Mouse (Mus musculus): ENCODE measurements around the gene Snrpd3.
"Not testable (repeated sequence)": the region's sequence is repeated elsewhere in the genome, so short reads cannot be mapped to it uniquely, and the experiment has no call there.

Gene Snrpd3

DNA sequence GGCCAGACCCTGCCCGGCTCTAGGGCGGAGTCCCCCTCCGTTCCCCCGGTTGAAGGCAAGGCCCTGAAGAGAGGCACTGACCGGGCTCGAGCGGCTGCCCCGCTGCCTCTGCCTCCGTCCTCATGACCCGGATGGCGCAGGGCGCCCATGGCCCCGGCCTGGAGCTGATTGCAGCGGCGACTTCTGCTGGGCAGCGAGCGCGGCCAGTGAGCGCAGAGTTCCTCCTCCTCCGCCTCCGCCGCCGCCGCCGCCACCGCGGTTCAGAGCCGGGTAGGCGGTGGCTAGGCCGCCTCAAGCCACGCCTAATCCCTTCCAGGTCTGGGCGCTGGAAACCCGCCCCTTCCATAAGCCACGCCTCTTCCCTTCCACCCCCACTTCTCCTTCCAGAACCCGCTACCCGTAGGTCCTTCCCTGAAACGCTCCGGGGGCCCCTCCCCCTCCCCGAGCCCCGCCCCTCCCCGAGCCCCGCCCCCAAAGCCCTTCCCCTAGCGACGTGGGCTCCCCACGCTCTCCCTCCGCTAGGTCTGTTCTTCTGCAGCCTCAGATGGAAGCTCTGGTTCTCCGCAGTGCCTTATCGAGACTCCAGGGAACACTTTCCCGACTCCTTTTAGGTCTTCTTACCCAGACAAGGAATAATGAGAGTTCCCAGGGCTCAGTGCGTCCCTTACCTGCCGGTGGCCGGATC is at the start of gene Snrpd3:
Gene Snrpd3 (plus strand): TSS at position 479 of the 685 bp plus-strand sequence.
- DNase-seq (ENCODE audit: low spot score in 2 of 2): peak; percentile 62 to 86

DNA sequence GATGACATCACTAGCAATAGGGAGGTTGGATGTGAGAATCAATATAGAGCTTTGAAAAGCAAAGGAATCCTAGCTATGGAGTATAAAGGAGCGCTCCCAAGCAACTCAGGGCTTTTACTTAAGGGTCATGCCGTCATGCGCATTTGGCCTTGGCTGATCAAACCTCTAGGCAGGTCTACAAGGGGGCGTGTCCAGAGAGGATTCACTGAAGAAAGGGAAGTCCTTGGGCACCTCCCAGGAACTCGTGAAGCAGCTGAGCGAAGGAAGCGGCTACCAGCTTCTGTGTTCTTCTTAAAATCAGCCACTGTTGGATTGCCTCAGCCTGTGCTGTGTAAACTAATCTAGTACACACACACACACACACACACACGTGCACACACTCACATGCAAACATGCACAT is 43.9 kb upstream of the Snrpd3 start:
- no peak for DNase-seq (ENCODE audit: low spot score in 2 of 2)

DNA sequence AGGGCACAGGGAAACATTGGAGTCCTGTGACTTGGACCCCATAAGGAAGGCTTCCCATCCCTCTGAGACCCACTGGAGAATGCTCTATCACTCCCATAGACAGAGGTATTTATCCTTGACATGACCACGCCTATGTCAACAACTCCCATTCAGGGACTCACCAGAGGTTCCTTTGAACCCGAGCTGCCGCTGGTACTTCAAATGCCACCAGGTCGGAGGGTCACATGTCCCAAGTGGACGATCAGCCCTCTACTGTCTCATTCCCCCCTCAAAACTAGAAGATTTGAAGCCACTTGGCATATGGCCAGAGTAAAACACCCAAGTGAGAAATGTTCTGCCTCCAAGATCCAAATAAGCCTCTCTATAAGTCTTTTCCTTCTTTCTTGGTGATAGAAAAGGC is 42.8 kb upstream of the Snrpd3 start:
- DNase-seq (ENCODE audit: low spot score in 2 of 2): no peak

DNA sequence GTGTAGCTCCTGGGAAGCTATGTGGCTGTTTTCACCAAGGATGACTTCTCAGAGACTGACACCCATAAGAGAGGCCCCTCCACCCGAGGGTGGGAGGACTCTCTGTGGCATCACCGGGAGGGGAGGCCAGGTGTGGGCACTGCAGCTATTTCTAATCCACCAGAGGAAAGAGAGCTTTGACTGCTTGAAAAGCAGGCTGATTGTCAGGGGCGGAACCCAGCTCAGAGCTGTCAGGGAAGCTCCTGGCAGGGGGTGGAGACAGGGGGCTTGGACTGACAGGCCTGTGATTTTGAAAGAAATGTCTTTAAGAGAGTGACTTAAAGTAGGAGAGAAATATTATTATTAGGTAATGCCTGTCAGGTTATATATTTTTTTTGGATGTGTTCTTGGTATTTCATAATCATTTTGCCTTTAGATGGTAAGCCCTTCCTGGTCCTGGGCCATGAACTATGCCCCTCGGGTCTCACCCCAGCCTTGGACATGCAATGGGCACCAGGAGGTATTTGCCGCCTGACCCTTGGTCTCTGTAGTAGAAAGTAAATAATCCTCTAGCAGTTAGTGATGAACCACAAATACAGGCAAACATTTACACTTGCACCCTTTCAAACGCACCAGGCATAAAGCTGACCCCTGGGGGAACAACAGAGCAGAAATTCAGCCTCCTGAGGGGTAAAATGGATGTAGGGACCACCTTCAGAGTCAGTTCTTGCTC is 42.1 kb upstream of the Snrpd3 start:
- not testable (repeated sequence) for DNase-seq (ENCODE audit: low spot score in 2 of 2)

DNA sequence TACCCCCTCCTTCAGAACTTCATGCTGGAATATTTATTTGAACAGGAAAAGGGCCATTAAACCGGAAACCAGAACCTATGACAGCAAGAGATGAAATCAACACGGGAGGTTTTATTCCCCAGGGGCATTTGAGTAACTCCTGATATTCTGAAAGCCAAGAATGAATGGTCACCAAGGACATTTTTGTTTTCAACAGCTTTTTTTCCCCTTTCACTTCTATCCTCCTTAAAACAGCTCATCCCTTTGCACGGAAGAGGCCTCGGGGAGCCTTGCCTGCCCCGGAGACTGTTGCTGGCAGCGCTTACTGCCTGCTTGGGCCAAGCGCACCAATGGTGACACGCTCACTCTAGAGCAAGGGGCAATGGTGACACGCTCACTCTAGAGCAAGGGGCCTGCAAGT is 40.3 kb upstream of the Snrpd3 start:
- no peak for DNase-seq (ENCODE audit: low spot score in 2 of 2)

DNA sequence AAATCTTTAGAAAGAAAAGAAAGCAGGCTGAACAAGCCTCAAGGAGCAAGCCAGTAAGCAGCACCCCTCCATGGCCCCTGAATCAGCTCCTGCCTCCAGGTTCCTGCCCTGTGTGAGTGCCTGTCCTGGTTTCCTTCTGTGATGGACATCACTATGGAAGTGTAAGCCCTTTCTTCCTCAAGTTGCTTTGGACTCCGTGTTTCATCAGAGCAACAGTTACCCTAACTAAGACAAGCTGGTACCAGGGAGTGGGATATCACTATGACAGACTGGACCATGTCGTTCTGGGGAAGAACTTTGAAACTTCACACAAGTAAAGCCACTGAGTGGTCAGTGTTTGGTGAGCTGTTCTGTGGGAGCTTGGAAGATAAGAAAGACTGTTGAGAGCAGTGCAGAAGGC is 37.4 kb upstream of the Snrpd3 start:
- no peak for DNase-seq (ENCODE audit: low spot score in 2 of 2)

DNA sequence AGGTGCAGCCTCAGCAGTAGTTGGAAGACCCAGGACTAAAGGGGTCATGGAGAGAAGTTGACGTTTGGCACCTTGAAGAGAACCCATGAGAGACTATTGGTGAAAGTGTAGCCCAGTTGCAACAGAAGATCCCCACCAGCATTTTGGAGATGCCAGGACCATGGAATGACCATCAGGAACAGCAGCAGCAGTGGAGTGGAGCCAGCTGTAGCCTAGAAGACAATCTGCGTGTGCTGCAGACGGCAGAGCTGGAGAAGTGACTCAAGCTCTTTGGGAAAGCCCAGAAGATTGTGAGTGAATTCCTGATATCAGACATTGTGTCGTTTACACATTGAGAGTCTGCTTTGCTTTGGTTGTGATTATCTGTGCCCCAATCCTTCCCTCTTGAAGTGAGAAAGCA is 35.6 kb upstream of the Snrpd3 start:
- no peak for DNase-seq (ENCODE audit: low spot score in 2 of 2)

DNA sequence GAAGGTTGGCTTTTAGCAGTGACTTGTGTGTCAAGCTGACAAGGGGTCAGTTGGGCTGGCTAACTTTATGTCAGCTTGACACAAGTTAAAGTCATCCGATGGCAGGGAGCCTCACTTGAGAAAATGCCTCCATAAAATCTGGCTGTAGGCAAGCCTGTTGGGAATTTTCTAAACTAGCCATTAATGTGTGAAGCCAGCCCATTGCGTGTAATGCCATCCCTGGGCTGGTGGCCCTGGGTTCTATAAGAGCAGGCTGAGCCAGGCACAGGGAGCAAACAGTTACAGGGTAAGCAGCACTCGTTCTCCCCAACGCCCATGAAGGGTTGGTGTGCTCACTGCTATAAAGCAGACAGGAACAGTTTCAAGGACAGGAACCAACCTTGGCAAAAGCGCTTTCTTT is 35.1 kb upstream of the Snrpd3 start:
- DNase-seq (ENCODE audit: low spot score in 2 of 2): no peak

DNA sequence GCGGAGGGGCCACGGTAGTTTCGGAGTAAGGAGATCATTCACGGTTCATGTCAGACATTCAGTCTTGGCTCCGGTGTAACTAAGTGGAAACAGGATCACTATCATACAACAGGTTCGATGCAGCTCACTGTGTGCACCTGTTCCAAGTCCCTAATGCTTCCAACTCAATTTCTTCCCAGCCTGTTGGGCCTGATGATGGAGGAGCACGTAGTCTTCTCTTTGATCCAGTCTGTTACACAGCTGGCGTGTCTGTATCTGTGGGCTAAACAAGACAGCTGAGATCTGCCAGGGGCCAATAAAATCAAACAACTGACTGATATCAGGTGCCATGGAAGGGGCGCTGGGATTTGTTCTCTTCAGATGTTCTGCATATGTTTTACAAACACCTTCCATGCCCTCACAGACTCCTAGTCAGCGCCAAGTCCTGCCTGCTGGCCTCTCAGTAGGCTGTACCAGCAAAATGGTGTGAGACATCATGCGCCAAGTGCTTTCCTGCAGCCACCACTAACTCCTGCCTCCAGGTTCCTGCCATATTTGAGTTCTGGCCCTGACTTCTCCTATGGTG is 34.4 kb upstream of the Snrpd3 start:
- no peak for DNase-seq (ENCODE audit: low spot score in 2 of 2)

DNA sequence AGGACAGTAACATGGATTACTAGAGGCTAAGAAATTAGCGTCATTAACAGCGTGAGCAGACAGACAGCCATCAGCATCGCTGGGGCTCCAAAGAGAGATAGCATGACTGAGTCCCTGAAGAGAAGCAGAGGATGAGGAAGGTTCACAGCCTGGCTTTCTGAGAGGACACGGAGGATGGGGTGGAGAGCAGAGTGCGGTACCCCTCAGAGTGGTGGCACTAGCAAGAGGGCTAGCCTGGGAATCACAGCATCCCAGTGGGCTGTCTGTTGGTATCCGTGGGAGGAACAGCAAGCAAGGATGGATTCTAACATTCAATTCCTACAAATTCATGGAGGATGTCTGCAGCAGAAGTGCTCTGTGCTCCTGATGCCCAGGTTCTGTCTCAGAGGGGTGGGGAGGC is 33.3 kb upstream of the Snrpd3 start:
- DNase-seq (ENCODE audit: low spot score in 2 of 2): no peak

DNA sequence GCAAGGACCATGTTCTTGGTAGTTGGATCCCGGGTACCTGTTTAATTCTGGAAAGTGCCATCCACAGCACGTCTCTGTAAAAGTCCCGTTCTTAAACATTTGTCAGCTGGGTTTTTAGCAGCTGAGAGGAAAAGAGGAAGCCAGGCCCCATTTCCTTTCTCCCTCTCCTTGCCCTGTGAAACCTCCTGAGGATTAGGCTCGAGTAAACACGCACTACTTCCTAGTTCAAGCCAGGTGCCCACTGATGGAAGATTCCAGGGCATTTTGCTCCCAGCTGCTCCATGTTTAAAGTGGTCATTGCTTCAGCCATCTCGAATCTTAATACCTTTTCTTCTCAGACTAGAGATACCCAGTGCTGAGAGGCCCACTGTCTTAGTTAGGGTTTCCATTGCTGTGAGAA is 32.6 kb upstream of the Snrpd3 start:
- no peak for DNase-seq (ENCODE audit: low spot score in 2 of 2)

DNA sequence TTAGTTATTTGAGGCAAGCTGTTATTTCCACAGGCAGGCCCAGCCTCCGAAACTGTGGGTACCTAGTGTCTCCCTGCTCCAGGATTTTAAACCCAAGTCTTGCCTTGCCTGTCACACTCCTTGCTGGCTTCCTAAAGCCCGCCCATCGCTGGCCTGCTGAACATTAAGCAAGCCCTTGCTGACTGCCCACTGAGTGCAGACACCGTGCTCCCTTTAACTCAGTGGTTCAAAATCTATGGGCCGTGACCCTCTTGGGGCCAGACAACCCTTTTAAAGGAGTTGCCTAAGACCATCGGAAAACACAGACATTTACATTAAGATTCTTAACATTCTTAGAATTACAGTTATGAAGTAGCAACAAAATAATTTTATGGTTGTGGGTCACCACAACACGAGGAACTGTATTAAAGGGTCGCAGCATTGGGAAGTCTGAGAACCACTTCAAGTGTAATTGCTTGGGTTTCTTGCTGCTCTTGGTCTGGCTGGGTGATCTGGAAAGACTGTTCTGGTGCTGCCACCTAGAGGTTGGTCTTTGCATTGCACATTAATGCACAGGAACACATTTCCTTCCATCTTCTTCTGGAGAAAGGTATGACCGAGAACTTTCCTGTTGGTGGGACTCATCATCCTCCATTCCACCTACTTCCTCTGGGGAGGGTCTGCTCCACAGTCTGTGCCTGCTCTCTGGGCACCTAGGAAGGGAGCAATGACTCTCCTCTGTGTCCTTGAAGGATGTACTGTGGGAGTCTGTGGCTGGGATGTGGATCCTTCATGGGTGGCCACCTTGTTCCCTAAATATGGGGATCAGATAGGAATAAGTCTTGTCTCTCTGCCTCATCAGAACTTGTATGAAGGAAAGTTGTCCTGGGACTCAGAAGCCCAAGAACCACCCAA is 31.0 kb upstream of the Snrpd3 start:
- peak; percentile 68 to 82 for DNase-seq (ENCODE audit: low spot score in 2 of 2)

DNA sequence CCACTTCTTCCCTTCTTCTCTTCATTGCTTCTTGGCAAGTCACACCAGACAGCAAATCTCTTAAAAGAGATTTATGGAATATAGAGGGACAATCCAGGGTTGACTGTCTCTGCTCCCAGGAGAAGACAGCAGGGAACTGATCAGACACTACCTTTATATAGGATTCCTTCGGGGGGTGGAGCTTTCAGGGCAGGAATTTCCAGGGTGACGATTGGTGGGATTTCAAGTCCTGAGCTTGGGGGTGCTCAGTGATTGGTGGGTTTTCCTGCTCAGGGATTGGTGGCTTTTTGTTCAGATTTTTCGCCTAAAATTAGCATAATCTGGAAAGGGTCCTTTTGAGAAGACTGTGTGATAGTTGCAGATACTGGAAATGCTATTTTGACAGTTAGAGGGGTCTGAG is 30.2 kb upstream of the Snrpd3 start:
- no peak for DNase-seq (ENCODE audit: low spot score in 2 of 2)

DNA sequence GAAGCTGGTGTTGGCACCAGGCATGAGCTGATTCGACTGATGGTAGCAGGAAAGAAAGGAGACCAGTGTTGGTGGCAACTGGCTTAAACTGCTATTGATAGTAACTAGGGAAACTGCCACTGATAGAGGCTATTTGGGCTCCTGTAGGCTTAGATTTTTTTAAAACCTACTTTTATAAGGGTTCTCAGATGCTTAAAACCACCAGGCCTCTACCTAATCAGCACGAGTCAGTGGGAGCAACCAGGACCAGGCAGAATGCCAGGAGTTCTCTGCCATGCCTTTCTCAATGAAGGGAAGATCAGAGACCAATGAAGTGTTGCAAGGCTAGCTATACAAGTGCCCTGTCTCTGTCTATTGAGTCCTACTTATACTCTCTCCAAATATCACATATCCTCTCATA is 27.8 kb upstream of the Snrpd3 start:
- DNase-seq (ENCODE audit: low spot score in 2 of 2): no peak

DNA sequence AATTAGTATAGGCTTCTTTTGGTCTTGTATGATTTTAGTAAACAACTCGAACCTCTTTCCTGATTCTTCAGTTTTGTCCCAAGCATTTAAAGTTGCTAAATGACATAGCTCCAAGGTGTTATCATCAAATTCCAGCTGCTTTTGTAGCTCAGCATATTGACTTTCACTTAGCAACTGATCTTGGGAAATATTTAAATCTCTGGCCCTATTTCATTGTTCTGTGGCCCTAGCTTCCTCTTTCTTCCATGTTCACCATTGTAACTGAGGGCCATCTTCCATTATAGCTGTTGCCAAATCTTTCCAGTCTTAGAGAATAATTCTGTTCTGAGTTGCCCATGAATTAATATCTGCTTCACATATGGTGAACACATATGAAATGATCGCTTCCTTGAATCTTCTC is 26.6 kb upstream of the Snrpd3 start:
- no peak for DNase-seq (ENCODE audit: low spot score in 2 of 2)

DNA sequence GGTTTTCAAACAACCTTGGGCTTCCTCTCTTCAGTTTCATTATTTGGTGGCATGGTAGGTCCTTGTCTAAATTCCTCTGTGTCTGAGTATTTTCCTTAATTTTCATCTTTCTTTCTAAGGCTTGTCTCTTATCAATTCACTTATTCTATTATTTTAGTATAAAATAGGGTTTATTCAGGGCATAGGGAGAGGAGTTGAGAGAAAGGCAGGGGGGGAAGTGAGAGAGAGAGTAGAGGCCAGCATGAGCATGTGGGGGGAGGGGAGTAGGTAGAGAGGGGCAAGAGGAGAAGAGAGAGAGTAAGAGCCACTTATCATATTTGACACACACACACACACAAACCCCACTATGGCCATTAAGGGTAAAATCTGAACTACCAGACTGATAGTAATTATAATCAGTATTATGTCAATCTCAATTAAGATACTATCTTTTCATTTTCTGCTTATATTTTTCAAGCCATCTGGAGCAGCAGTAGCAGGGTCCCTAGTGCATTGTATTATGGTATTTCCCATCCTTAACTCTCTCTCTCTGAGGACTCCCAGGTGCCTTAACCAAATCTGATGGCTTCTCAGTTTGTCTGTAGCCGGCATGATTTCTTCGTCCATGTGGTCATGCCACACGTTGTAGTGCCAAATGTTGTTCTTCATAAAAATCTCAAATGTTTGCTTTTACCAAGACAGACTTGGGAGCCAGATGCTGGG is 26.0 kb upstream of the Snrpd3 start:
- no peak for DNase-seq (ENCODE audit: low spot score in 2 of 2)

DNA sequence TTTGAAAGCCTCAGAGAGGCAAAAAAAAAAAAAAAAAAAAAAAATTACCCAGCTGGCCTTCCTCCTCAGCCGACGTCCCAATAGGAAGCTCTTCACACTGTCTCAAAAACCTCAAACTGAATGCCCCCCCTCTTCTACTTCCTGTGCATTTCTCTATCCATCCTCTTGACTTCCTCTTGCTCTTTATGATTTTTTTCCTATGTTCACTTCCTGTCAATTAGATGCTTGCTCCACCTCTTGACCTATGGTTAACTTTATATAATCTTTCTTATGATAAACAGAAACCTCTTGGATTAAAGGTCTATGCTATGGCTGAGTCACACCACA is 25.5 kb upstream of the Snrpd3 start:
- DNase-seq (ENCODE audit: low spot score in 2 of 2): no peak

DNA sequence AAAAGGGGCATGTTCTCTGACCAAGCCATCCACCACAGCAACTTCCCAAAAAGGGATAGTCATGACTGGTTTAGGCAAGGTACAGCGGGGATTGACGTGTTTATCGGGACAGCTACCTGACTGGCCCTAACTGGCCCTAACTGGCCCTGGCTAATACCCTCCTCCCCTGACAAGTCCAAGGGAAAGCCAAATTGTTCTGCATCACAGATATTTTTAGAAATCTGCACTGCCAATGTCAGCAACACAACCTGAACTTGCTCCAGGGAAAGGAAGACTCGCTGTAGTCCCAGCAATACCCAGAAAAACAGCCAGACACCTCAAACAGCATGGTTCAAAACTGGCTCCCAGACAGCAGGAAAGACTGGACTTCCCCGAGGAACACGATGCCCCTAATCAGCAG is 22.0 kb upstream of the Snrpd3 start:
- no peak for DNase-seq (ENCODE audit: low spot score in 2 of 2)

DNA sequence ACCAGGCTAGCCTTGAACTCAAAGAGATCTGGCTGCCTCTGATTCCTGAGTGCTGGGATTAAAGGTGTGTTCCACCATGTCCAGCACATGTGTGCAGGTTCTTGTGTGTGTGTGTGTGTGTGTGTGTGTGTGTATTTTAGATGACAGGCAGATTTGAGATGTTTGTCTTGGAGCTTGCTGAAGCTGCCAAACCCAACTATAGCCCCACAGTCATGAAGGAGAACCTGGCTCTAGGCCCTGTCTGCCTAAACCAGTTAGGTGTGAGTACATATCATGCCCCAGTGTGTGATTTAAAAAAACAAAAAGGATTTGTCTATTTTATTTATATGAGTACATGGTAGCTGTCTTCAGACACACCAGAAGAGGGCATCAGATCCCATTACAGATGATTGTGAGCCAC is 21.4 kb upstream of the Snrpd3 start:
- DNase-seq (ENCODE audit: low spot score in 2 of 2): no peak

DNA sequence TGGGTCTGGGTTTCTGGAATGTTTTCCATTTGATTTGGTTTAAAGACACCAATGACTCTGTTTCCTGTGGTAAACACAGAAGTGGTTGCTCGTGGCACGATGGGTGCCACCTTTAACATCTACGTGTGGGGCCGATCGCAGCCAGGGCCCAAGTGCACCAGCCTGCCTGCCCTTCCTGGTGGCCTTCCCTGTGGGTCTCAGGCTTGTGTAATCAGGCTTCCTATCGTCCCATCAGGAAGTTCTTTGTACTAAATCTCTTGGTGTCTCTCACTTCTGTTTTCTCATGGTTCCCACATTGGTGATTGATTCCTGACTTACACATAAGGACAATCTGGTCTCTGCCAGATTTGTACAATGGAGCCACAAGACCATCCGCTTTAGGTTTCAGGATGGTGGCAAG is 18.1 kb upstream of the Snrpd3 start:
- DNase-seq (ENCODE audit: low spot score in 2 of 2): not testable (repeated sequence)

DNA sequence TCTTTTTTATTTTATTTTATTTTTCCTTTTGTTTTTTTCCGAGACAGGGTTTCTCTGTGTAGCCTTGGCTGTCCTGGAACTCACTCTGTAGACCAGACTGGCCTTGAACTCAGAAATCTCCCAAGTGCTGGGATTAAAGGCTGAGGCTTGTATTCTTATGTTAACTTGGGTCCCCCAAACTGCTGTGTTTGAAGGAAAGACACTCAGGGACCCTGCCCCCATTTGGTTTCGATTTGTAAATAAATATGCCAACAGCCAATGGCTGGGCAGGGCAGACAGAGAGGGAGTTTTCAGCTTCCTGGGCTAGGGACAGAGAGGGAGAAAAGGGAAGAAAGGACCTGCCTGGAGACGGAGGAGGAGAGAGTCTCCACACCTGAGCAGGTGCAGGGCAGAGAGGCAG is 17.6 kb upstream of the Snrpd3 start:
- DNase-seq (ENCODE audit: low spot score in 2 of 2): no peak

DNA sequence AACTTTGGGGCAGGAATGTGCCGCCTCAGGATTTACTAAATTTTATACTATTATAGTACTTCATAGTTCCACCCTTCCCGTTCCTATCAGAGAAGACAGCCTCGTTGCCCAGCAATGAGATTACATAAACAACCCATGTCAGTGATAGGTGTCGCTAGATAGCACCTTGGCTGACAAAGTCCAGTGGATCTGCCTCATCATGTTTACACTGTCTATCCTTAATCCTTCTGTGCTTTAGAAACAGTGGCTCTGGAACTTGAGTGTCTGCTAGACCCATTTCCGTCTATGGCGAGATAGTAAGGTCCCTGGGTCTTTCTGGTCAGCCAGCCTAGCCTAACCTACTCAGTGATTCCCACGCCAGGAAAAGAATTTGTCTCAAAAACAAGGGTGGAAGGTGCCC is 17.0 kb upstream of the Snrpd3 start:
- no peak for DNase-seq (ENCODE audit: low spot score in 2 of 2)

Data from cerebellum, postnatal 4 days (tissue).